Mouse (Mus musculus): ENCODE measurements at regions not wholly inside any gene's neighbourhood (a gene's known extent, or its start where the extent isn't known, plus 50 kb on each side); places are given as distances from the start of the nearest gene placed in this dataset.

- no peaks in the 10 kb centered on the region for H3K27me3 ChIP-seq (ENCODE audit: control insufficient read depth, insufficient read depth, low read length)
- WGBS (ENCODE audit: insufficient replicate concordance): 46% methylated on average over 5 of the region's 5 CpGs
- H3K4me1 ChIP-seq (replicated peaks; ENCODE audit: control insufficient read depth in 2 of 2, insufficient read depth in 2 of 2, low read length in 1 of 2): no peaks in the 10 kb centered on the region
- TF ChIP-seq EP300 (IDR thresholded peaks at IDR 0.05; ENCODE audit: low read depth) (no peak), CTCF (IDR thresholded peaks at IDR 0.05; ENCODE audit: low read depth) (no peak; the same call in 1 of the 2 replicates)
- no peak for ATAC-seq (ENCODE audit: insufficient read depth)
- H3K4me3 ChIP-seq (ENCODE audit: insufficient read depth in 1 of 2, low read depth in 2 of 2, low read length in 2 of 2): no peak overlapping the region
- no peaks in the 10 kb centered on the region for H3K9me3 ChIP-seq (ENCODE audit: control insufficient read depth, low read length)
- no peak overlapping the region for H3K4me2 ChIP-seq (ENCODE audit: low read depth)
- H3K27ac ChIP-seq: no peak overlapping the region
- no peak for DNase-seq (ENCODE audit: low read depth in 3 of 3, low spot score in 3 of 3)
- no peaks in the 10 kb centered on the region for H3K36me3 ChIP-seq (replicated peaks; ENCODE audit: control insufficient read depth, insufficient read depth, low read depth)
- H3K9ac ChIP-seq (replicated peaks): no peak overlapping the region
Measured at GRCm38 (mm10) chr5:4263560-4264160, 71.5 kb downstream of the Mterf1b start.

GRCm38 (mm10) chr5:4267717-4268116 is 75.5 kb downstream of the Mterf1b start:
- ATAC-seq (ENCODE audit: insufficient read depth) (no peak), DNase-seq (ENCODE audit: low read depth in 3 of 3, low spot score in 3 of 3) (no peak)
- no peak overlapping the region for H3K9ac ChIP-seq (replicated peaks)
- H3K4me1 ChIP-seq (replicated peaks; ENCODE audit: control insufficient read depth in 2 of 2, insufficient read depth in 2 of 2, low read length in 1 of 2): no peaks in the 10 kb centered on the region
- no peaks in the 10 kb centered on the region for H3K36me3 ChIP-seq (replicated peaks; ENCODE audit: control insufficient read depth, insufficient read depth, low read depth)
- H3K27me3 ChIP-seq (ENCODE audit: control insufficient read depth, insufficient read depth, low read length): no peaks in the 10 kb centered on the region
- 63% methylated on average over 2 of the region's 2 CpGs for WGBS (ENCODE audit: insufficient replicate concordance)
- no peak overlapping the region for H3K4me2 ChIP-seq (ENCODE audit: low read depth)
- no peak overlapping the region for H3K4me3 ChIP-seq (ENCODE audit: insufficient read depth in 1 of 2, low read depth in 2 of 2, low read length in 2 of 2)
- no peaks in the 10 kb centered on the region for H3K9me3 ChIP-seq (ENCODE audit: control insufficient read depth, low read length)
- TF ChIP-seq CTCF (IDR thresholded peaks at IDR 0.05; ENCODE audit: low read depth) (no peak), EP300 (IDR thresholded peaks at IDR 0.05; ENCODE audit: low read depth) (no peak)
- H3K27ac ChIP-seq: no peak overlapping the region

GRCm38 (mm10) chr5:4273001-4273400 is 80.8 kb downstream of the Mterf1b start:
- Histone ChIP-seq H3K27ac (no peak overlapping the region), H3K9ac (replicated peaks) (no peak overlapping the region), H3K4me2 (ENCODE audit: low read depth) (no peak overlapping the region), H3K9me3 (ENCODE audit: control insufficient read depth, low read length) (no peaks in the 10 kb centered on the region), H3K27me3 (ENCODE audit: control insufficient read depth, insufficient read depth, low read length) (no peaks in the 10 kb centered on the region), H3K4me1 (replicated peaks; ENCODE audit: control insufficient read depth in 2 of 2, insufficient read depth in 2 of 2, low read length in 1 of 2) (no peaks in the 10 kb centered on the region), H3K36me3 (replicated peaks; ENCODE audit: control insufficient read depth, insufficient read depth, low read depth) (no peaks in the 10 kb centered on the region), H3K4me3 (ENCODE audit: insufficient read depth in 1 of 2, low read depth in 2 of 2, low read length in 2 of 2) (no peak overlapping the region)
- WGBS (ENCODE audit: insufficient replicate concordance): 66% methylated on average over 5 of the region's 5 CpGs
- TF ChIP-seq CTCF (IDR thresholded peaks at IDR 0.05; ENCODE audit: low read depth) (no peak), EP300 (IDR thresholded peaks at IDR 0.05; ENCODE audit: low read depth) (no peak)
- DNase-seq (ENCODE audit: low read depth in 3 of 3, low spot score in 3 of 3) (no peak), ATAC-seq (ENCODE audit: insufficient read depth) (no peak)

GRCm38 (mm10) chr5:4303616-4304015 is 111.4 kb downstream of the Mterf1b start:
- Histone ChIP-seq H3K27ac (no peak overlapping the region), H3K4me2 (ENCODE audit: low read depth) (no peak overlapping the region), H3K4me1 (replicated peaks; ENCODE audit: control insufficient read depth in 2 of 2, insufficient read depth in 2 of 2, low read length in 1 of 2) (no peaks in the 10 kb centered on the region), H3K9ac (replicated peaks) (no peak overlapping the region), H3K4me3 (ENCODE audit: insufficient read depth in 1 of 2, low read depth in 2 of 2, low read length in 2 of 2) (no peak overlapping the region), H3K27me3 (ENCODE audit: control insufficient read depth, insufficient read depth, low read length) (no peaks in the 10 kb centered on the region), H3K9me3 (ENCODE audit: control insufficient read depth, low read length) (no peaks in the 10 kb centered on the region), H3K36me3 (replicated peaks; ENCODE audit: control insufficient read depth, insufficient read depth, low read depth) (no peaks in the 10 kb centered on the region)
- DNase-seq (ENCODE audit: low read depth in 3 of 3, low spot score in 3 of 3) (no peak), ATAC-seq (ENCODE audit: insufficient read depth) (no peak)
- WGBS (ENCODE audit: insufficient replicate concordance): 34% methylated on average over 4 of the region's 4 CpGs
- TF ChIP-seq EP300 (IDR thresholded peaks at IDR 0.05; ENCODE audit: low read depth) (no peak), CTCF (IDR thresholded peaks at IDR 0.05; ENCODE audit: low read depth) (no peak)

- Histone ChIP-seq H3K9me3 (ENCODE audit: control insufficient read depth, low read length) (no peaks in the 10 kb centered on the region), H3K9ac (replicated peaks) (no peak overlapping the region), H3K4me2 (ENCODE audit: low read depth) (no peak overlapping the region), H3K4me3 (ENCODE audit: insufficient read depth in 1 of 2, low read depth in 2 of 2, low read length in 2 of 2) (no peak overlapping the region), H3K4me1 (replicated peaks; ENCODE audit: control insufficient read depth in 2 of 2, insufficient read depth in 2 of 2, low read length in 1 of 2) (no peaks in the 10 kb centered on the region), H3K27ac (no peak overlapping the region), H3K27me3 (ENCODE audit: control insufficient read depth, insufficient read depth, low read length) (no peaks in the 10 kb centered on the region), H3K36me3 (replicated peaks; ENCODE audit: control insufficient read depth, insufficient read depth, low read depth) (no peaks in the 10 kb centered on the region)
- no peak for ATAC-seq (ENCODE audit: insufficient read depth)
- no peak for DNase-seq (ENCODE audit: low read depth in 3 of 3, low spot score in 3 of 3)
- TF ChIP-seq CTCF (IDR thresholded peaks at IDR 0.05; ENCODE audit: low read depth): no peak
- TF ChIP-seq EP300 (IDR thresholded peaks at IDR 0.05; ENCODE audit: low read depth): no peak
- WGBS (ENCODE audit: insufficient replicate concordance): 46% methylated on average over 5 of the region's 5 CpGs
Measured at GRCm38 (mm10) chr5:4304201-4304600, 112.0 kb downstream of the Mterf1b start.

Data from liver, embryonic 14.5 days (tissue).